Mouse (Mus musculus) Muller cell, postnatal 12 days (primary cell): ENCODE data around the gene Gm10518.
A peak's percentile ranks its signal among the peaks of the same experiment; 100 is the strongest.
"Not testable (repeated sequence)": the region's sequence is repeated elsewhere in the genome, so short reads cannot be mapped to it uniquely, and the experiment has no call there.

ENCODE experiments used
- DNase-seq: peaks from one replicate; pipeline ENCODE4 v3.0.0-alpha.2; 2015; ENCODE audit errors: inconsistent ontology term

Gm10518 gene

DNA sequence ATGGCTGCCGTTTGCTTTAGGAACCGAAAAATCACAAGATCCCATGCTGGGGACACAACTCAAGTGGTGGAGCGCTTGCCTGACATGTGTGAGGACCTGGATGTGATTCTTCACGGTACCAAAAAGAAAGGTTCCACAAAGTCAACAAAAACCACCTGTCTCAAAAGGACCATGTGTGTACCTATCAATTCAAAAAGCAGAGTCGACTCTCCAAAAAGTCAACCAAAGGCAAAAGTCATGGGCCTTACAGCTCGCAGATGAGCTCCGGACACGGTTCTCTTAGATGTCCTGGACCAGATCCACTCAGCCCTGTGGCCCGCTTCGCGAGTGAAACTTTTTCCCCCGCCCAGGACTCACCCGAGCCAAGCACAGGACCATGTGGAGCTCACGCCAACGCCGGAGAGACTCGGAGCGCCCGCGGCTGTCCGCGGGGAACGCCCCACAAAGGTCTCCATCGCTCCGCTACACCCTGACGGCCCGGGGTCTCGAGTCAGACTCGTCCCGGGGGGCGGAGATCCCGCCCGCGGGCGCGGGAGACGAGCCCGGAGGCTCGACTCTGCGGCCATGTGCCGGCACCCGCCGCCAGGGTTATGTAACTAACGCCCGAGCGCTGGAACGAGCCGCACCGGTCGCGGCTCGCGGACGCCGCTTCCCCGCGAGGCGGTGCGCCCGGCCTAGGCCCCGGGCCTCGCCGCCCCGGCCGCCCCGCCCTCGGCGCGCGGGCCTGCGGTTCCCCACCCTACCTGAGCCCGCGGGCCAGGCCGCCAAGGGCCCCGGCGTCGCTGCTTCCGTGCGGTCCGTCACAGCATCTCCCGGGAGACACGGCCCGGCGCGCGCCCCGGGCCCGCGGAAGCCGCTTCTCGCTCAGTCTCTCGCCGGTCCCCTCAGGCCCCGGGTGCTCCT, at the start of gene Gm10518:
TSS of gene Gm10518 (plus strand) at position 767 of the 903 bp plus-strand sequence.
- DNase-seq, result peak; percentile 74

DNA sequence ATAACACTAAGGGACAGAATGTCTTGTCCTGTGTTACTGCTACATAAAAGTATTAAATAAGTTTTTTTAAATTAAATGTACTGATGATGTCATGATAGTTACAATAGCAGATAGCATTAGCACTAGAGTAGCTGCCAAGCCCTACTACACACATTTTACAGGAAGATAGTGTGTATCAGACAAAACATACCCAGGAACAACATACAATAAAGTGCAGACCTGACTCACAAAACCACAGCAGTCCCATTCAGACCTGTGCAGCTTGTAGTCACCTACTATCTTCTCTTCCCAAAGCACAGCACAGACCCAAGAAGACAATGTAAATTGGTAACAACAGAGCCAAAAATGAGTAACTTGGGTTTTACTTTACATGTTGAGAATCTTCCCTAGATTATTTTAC, 46.7 kb upstream of the Gm10518 start:
- DNase-seq, result no peak

DNA sequence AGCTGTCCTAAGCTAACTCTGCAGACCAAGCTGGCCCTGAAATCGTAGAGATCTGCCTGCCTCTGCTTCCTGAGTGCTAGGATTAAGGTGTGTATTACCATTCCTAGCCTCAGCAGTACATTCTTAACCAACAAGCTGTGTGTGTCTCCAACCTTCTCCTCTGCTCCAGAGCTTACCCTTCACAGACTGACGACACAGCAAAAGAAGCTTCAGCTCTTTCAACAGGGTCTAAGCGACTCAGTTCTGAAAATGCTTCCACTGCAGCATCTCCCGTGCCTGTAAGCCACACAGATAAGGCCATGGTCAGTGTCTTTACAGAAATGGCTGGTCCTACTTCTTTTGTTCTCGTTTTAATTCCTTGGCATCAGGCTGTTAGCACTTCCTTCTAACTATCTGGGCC, 43.1 kb upstream of the Gm10518 start:
- DNase-seq, result no peak

DNA sequence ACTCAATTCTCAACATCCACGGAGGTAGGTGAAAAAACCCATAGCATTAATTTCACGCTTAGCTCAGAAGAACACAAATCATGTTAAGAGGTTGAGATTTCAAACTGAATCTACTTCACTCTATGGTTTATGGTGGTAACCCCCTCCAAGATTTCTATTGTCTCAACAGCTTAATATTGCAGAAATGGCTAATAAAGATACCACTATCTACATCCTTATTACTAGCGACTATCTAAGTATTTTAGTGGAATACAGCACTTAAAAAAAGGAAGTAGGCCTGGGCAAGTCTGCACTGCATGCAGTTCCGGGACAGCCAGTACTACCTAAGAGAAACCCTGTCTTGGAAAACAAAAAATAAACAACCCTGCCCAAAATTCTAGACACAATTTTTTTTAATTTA, 42.6 kb upstream of the Gm10518 start:
- DNase-seq, result no peak

DNA sequence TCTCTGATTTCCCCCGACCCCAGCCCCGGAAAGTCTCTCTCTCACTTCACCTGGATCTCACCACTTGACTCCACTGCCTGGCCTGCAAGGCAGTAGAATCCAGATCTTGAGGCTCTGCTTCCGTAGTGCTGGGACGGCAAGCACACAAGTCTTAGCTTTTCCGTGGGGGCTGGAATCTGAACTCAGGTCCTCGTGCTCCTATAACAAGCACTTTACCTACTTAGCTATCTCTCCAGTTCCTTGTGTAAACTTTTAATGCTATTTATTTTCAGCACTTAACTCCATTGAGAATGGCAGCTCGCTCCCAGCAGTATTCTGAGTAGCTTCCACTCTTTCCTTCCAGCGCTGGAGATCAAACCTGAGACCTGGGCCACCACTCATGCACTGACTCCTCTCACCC, 26.3 kb upstream of the Gm10518 start:
- DNase-seq, result no peak

DNA sequence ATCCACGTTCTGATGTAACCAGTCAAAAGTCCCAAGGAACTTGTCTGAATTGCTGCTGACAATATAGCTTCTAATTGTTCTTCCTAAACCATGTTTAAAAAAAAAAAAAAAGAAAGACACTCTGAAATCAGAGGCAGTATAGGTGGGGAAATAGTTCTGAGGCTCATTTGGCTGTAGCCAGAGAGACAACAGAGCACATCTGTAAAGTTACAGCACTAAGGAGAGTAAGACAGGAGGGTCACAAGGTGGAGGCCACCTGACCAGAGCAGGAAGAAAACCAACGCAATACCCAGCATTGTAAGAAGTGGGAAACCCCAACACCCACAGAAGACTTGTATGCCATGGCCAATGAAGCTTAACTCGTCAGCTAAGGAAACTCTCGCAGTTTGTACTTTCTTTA, 19.1 kb upstream of the Gm10518 start:
- no peak for DNase-seq

DNA sequence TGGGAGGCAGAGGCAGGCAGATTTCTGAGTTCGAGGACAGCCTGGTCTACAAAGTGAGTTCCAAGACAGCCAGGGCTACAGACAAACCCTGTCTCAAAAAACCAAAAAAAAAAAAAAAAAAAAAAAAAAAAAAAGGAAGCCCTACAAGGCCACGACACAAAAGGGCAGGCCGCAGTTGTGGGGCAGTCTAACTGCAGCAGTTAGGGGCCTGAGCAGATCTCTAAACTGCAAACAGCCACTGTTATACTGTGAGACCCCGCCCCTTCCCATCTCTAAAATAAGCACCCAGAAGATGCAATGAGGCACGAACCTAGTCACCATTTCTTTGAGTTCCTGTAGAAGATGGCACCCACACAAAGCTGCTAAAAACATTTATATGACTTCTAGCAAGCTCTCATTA, 17.7 kb upstream of the Gm10518 start:
- DNase-seq, result no peak

DNA sequence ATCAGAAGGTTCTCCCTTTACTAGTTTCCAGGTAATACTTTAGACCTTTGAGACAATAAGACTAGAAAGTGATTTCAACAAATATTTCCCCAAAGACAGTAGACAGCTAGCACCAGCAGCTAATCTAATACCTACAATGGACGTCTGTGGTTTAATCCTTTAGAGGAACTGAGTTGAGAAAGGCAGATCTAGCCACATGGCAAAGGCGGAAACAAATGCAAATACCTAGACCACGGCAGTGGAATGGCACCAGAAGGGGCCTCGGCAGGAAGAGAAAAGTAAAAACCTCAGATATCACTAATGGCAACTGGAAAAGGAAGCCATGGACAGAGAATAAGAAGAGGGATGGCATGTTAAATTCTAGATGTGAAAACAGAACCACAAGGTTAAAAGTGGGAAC, 15.9 kb upstream of the Gm10518 start:
- no peak for DNase-seq

DNA sequence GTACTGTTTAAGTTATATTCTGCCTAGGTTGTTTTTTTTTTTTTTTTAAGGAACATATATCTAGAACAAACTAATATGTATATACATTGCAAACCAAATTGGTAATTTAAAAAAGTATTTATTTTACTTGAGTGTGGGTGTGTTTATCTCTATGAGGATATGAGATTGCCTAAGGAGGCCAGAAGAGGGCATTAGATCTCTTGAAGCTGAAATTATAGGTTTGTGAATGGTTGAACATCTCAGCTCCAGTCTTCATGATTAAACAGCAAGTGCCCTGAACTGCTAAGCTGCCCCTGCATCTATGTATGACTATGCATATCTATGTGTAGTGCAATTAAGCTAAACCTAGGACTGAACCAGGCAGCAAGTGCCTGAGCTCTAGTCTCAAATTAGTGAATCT, 4.4 kb upstream of the Gm10518 start:
- no peak for DNase-seq

DNA sequence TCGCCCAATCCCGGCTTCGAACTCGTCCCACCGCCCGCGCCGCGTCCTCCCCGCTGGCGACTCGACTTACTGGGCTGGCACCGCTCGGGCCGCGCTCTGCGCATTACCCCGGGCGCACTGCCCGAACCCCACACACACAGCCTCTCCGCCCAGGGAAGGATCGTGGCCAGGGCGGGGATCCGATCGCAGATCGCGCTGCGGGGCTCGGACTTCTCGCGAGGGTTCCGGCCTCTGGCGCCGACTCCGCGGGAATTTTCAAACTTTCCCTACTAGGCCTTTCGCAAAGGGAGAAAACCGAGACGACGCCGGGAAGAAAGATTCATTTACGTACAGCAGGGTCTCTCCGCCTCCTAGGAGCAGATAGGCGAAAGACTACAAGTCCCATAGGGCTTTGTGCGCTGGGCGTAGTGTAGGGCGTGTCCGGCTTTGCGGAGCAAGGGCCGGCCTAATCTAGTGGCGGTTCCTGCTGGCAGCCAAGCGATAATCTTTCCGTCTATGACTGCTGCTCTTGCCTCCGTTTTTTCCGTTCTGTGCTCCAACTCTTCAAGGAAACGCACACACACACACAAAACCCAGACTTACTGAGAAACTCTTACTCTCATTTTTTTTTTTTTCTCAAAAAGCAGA, 450 bp downstream of the Gm10518 start, which contains the start of gene Ahctf1:
TSS of gene Ahctf1 (minus strand) at position 168 of the 627 bp plus-strand sequence.
- peak; percentile 99 for DNase-seq

DNA sequence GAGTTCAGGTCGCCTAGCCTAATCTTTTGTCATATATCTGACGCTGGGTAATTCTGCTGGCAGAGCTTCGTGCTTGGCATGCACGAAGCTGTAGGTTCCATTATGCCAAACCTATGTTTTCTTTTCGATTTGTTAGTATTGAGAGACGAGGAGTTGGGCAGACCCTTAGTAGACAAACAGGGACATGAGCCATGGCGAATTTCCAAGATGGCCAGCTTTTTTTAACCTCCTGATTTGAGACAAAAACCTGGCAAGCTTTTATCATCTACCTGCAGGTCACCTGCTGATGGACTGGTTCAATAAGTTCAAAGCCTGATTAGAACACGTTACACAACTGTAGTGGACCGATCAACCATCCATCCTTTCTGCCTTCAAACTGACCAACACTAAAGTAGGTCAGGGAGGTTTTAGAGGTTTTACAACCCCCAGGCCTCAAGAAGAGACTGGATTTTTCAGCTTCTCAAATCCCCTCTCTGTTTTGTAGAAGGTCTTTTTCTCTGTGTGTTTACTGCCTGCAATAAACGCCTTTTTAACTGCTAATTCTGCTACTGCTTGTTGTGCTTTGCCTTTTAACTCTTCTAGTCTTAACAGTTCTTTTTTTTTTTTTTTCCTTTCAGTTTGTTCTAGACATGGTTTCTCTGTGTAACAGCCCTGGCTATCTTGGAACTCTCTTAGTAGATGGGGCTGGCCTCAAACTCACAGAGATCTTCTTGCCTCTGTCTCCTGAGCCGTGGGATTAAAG, 1.1 kb downstream of the Gm10518 start:
- DNase-seq, result no peak

DNA sequence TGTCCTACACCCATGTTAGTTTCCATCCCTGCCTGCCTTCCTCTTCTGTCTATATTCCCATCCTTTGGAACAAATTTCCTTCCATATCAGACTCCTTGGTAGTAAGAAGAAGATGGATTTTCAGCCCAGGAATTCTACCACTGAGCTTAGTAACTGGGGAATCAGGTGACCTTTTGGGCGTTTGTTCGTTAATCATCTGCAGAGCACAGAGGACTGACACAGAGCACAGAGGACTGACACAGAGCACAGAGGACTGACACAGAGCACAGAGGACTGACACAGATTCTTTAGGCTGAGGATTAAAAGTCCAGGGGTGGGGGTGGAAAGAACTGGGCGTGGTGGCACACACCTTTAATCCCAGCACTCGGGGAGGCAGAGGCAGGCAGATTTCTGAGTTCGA, 2.6 kb downstream of the Gm10518 start:
- no peak for DNase-seq

DNA sequence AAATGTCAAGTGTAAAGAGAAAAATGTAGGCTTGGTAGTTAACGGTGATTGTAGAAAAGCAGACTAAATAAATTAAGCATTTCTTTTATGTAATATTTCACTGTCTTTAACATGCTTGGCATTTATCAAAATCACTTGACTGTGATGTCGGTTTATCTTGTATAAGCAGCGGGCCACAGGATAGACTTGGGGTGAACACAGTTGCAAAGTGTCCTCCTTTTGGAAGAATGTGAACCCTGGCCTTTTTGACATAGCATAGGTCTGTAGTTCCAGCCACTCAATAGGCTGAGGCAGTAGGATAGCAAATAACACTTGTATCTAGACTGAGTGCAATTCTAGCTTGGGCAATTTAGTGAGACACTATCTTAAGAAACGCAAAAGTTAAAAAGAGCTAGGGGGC, 4.3 kb downstream of the Gm10518 start:
- DNase-seq, result no peak

DNA sequence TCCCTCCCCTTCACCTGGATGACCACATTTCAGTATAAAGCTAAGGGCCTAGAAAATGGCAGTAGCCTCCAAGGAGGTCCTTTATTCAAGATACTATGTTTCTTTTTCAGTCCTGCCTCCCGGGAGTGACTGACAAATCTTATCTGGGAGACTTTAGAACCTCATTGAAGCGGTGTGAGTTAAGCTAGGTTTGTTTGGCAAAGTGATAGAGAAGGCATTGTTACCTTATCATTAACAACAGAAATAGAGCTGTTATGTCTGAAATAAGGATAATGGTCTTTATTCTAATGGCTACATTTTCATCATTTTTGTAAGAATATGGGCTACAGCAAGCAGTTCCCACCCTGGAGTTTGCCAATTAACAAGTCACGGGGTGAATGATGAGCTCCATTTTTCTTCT, 5.1 kb downstream of the Gm10518 start:
- DNase-seq, result no peak

DNA sequence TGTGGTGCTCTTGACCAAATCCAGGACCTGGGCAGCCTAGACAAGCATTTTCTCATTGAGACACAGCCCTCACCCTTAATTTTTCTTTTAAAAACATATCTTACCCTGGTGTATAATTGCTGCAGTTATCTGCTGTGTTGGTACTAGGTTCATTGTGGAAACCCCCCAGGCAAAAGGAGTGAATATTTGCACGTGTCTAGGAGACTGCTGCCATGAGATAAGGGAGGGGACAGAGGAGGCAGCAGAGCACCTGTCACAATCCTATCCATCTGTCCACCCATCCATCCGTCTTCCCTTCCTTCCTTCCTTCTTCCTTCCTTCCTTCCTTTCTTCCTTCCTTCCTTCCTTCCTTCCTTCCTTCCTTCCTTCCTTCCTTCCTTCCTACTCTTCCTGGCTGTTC, 10.2 kb downstream of the Gm10518 start:
- no peak for DNase-seq

DNA sequence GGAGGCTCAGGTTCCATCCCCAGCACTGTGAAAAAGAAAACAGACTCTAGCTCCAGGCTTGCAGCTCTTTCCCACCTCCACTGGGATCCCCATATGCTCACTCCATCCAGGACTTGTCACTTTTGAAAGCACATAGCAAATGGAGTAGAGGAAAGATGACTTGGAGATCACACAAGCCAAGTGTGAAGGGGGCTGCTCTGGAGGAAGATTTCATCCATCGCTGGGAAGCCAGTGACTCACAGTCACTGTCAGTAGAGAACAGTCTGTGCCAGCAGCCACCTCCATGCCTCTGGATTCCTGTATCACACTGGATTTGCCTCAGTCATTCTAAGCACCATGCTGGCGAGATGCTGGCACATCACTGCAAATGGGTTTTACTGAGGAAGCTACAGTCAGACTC, 11.4 kb downstream of the Gm10518 start:
- no peak for DNase-seq

DNA sequence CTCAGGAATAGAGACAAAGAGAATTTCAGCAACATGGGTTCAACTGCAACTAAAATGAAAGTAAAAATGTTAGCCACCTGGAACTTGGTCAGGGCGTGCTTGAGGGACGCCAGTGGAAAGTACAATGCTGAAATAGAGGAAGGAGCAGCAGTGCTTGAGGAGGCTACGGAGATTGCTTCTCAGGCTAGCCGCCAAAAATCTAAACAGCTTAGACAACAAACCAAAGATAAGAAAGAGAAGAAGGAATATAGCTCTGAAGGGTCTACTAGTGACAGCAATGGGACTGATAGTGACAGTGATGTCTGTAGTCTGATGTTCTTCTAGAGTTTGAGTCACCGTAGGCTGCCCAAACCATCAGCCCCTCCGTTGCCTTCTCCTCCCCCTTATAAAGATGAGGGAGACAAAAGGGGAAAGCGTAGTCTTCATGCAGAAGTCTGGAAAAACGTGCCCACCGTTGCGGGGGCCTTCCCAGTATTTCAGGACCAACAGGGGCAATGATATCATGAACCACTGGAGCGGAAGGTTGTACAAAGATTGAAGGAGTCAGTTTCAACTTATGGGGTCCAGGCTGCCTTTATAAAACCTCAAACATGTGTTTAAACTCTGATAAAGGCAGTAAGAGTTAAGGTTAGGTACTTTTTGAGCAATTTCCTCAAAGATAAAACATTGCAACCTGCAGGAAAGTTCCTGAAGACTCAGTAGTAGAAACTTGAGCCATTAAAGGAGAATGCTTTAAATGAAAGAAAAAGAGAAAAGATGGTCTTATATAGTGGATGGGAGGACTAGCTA, 15.5 kb downstream of the Gm10518 start:
- not testable (repeated sequence) for DNase-seq

DNA sequence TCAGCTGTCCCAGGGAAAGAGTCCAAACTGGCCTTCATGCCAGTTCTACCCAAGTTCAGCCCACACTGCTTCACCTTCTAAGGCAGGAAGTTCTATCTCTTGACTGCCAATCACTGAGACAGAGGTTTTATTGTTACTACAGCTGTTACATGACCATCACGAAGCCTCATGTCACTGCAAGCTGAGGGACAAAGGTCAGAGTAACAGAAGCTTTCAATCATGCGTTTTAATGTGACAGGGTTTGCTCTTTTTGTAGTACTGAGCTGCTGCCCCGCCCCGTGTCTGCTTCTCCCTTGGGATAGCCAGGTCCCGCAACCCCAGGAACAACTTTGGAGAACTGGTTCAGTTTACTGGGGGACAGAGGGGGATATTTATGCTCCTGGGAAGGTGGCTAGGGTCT, 21.4 kb downstream of the Gm10518 start:
- DNase-seq, result no peak

DNA sequence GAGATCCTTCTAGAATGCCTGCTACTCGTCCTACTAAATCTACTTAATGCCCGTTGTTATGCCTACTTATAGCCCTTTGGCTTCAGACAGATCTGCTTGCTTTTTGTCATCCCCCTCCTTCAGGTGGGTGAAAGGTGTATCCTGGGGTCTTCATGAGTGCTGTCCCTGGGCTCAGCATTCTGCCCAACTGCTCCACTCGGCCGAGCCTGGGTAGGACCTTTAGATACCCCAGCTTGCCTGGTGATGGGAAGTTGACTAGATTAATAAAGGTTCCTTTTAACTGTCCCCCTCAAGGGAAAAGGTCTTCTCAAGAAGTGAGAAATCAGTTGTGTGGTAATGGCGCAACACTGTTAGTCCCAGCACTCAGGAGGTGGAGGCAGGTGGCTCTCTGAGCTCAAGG, 24.9 kb downstream of the Gm10518 start:
- no peak for DNase-seq

DNA sequence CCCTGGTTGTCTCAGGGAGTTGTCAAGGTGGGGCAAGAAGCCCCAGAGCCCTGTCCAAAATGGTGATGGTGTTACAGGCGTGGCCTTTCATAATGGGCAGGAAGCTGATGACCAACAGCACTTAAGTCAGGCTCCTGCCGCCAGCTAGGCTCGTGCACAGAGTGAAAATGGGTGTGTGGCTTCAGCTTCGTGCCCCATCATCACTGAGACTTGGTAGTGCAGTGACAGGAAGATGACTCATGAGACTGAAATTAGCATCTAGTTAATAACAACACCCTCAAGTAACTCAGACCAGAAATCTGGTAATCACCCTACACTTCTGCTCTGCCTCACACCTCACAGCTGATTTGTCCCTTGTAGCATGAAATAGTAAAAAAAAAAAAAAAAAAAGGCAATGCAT, 25.7 kb downstream of the Gm10518 start:
- peak; percentile 12 for DNase-seq

DNA sequence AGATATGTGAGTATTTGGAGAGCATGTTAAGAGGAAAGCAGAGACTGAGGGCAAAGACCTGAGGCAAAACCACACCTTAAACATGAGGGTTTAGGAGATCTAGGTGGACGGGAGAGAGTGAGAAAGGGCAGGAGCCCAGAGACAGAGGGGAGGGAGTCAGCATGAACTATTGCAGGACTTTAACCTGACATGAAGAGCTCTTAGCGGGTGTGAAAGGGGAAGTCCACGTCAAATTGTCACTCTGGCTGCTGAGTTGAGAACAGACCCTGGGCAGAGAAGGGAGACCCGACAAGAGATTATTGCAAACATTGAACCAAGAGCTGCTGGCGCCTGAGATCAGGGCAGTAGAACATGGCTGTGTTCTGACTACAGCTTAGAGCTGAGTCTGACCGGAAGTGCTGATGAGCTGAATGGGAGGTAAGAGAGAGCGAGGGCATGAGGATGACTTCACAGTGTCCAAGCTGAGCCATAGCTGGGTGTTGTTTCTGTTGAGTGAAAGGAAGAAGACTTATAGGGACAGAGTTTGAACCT, 29.6 kb downstream of the Gm10518 start:
- no peak for DNase-seq
